Mouse (Mus musculus): ENCODE measurements around the gene Ubap1. TPM values are rescaled to one million over a fixed set of nuclear protein-coding genes. Genes with fewer than 3 reads are reported as not detected.

Ubap1 gene
- total RNA-seq, 2 experiments from 2014 or later, result 41.4 to 42.1 TPM

DNA sequence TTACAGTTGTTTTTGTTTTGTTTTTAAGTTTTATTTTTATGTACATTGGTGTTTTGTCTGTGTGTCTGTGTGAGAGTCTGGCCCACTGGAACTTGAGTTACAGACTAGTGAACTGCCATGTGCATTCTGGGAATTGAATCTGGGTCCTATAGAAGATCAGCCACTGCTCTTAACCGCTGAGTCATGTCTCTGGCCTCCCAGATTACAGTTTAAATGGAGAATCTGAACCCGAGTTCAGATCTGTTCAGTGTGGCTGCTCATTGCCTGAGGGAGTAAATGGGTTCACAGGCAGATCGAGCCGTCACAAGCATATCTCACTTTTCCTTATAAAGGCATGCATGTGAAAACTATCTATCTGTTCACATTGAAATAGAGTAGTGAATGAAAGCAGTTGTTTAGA is 4.0 kb downstream of the Ubap1 start:
- DNase-seq (ENCODE audit: extremely low spot score in 1 of 2, low spot score in 1 of 2), result no peak

DNA sequence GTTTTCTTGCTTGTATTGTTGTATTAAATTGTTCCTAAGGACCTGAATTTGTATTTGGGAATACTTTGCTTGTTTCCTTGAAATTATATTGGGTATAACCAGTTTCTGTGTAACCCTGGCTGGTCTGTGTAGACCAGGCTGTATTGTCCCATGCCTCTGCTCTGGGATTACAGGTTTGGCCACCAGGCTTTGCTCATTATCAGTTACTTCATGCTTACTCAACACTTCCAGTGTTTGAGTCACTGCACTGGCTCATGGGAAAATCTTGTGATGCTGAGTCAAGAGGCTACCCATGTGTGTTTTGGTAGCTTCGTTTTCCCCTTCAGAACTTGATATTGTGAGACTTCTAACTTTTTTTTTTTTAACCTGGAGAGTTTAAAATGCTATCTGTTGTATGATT is 4.5 kb downstream of the Ubap1 start:
- DNase-seq (ENCODE audit: extremely low spot score in 1 of 2, low spot score in 1 of 2), result no peak

DNA sequence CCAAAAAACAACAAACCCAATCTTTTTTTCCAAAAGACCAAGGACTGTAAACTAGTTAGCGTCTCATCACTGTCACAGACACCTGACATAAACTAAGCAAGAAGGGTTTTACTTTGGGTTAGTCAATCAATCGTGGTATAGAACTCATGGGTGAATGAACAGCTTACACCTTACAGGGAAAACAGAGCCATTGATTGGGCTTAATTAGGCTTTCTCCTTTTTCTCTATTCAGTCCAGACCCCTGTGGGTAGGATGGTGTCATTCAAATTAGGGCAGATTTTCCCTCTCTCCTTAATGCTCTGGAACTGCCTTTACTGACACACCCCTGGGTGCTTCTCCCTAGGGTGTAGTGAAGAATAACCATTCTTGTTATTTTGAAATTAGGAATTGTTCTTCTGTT is 8.4 kb downstream of the Ubap1 start:
- DNase-seq (ENCODE audit: extremely low spot score in 1 of 2, low spot score in 1 of 2), result no peak

DNA sequence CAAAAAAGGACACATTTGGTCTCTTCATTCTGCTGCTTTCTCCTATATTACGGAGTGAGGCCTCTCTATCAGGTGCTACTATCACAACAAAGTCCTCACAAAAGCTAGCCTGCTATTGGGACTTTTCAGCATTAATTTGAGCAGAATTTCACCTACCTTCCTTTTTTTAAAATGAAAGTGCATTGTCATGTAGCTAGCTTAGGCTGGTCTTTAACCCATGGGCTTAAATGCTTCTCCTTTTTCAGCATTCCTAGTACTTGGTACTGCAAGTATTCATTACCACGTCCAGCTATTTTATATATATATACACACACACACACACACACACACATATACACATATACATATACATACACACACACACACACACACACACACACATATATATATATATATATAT is 9.9 kb downstream of the Ubap1 start:
- DNase-seq (ENCODE audit: extremely low spot score in 1 of 2, low spot score in 1 of 2), result no peak

DNA sequence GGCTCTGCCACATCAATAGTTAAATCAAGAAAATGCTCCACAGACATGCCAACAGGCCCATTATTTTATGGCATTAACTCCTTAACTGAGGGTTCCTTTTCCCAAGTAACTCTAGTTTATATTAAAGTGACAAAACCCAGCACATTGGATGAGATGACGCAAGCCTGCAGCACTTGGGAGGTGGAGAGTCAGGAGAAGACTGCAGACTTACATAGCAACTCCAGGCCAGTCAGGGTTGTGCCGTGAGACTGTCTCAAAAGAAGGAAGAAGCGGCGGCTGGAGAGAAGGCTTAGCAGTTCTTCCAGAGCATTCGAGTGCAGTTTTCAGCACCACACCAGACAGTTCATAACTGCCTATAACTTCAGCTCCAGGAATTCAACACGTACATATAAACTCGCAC is 10.6 kb downstream of the Ubap1 start:
- no peak for DNase-seq (ENCODE audit: extremely low spot score in 1 of 2, low spot score in 1 of 2)

DNA sequence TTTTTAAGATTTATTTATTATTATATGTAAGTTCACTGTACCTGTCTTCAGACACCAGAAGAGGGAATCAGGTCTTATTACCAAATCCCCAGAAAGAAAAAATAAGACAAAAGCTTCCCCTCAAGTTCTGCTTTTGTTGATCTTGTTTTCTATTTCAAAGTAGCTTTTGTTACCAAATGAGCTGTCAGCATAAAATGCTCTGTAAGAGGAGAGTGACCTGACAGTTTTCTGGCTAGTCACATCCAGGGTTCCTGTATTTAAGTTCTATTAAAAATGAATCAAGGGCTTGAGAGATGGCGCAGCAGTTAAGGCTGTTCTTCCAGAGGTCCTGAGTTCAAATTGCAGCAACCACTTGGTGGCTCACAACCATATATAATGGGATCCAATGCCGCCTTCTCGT is 12.3 kb downstream of the Ubap1 start:
- no peak for DNase-seq (ENCODE audit: extremely low spot score in 1 of 2, low spot score in 1 of 2)

DNA sequence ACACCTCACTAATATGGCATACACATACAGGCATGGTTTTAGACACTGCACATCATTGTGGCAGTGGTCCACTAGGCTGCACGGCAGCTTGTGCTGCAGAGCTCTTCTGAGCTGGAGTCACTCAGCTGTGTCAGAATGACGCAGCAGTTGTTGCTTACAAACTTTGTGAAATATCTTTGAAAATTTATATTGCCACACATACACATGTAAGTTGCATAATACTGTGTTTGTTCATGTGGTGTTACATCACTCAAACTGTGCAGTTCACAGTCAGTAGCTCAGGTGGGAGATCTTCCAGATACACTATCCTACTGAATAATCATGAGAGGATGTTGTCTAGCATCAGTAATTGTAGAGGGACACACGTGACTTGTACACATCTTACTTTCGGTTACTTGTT is 19.4 kb downstream of the Ubap1 start:
- no peak for DNase-seq (ENCODE audit: extremely low spot score in 1 of 2, low spot score in 1 of 2)

DNA sequence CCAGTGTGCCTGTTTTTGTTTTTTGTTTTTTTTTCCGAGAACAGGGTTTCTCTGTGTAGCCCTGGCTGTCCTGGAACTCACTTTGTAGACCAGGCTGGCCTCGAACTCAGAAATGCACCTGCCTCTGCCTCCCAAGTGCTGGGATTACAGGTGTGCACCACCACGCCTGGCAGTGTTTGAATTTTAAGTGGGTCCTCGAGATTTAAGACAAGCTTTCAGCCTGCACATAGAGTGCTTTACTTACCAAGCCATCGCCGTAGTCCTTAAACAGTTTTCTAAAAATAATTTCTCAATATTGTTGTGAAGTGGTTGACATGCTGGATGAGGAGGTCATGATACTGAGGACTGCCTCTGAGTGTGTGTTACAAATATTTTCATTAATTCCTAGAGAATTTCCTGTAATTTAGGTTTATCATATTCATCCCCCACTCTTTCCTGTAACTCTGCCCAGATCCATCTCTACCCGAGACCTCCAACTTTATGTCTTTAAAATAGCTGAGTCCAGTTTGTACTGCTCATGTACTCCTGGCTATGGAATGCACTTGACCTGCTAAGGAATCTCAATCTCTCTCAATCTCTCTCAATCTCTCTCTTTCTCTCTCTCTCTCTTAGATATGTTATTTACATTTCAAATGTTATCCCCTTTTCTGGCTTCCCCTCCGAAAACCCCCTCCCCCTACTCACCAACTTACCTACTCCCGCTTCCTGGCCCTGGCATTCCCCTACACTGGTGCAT is 21.1 kb downstream of the Ubap1 start:
- no peak for DNase-seq (ENCODE audit: extremely low spot score in 1 of 2, low spot score in 1 of 2)

DNA sequence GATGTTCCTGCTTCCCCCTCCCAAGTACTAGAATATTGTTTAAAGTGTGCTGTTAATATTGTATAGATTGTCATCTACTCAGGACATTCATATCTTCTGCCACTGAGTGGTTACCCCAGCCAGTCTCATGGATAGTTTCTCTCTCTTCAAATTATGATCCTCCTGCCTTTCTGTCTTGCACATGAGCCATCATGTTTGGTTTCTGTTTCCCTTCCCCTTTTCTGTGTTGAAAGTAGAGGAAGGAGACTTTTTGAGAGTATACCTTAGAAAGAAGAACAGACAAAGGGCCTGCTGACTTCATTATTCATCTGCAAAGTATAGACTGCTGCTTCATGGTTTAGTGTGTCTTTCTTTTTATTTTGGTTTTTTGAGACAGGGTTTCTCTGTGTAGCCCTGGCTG is 28.8 kb downstream of the Ubap1 start:
- no peak for DNase-seq (ENCODE audit: extremely low spot score in 1 of 2, low spot score in 1 of 2)

DNA sequence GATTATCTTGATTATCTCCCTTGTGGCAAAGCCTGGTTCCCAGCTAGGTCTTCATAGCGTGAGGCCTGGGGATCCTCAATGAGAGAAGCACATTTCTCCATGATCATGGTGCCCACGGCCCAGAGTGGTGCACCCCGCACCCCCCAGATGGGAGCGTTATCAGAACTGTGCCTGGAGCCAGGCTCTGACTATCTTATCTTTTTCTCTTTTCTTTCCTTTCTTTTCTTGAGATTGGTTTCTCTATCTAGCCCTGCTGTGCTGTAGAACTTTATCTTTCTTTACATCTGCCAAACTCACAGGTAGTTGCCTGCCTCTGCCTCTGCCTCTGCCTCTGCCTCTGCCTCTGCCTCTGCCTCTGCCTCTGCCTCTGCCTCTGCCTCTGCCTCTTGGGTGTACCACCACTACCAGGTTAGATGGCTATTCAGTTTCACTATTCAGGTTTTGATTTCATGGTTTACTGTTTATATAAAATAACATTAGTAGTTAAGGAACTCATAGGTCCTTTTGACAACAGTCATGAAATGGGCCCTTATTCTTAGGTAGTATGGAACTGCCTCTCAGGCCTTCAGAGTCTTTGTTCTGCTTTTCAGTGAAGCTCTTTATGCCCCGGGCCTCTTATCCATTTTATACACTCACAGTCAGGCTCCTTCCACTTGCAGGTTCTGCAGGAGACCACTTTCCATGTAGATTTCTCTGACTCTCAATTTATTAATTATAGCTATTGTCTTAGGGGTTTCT is 32.6 kb downstream of the Ubap1 start:
- no peak for DNase-seq (ENCODE audit: extremely low spot score in 1 of 2, low spot score in 1 of 2)

DNA sequence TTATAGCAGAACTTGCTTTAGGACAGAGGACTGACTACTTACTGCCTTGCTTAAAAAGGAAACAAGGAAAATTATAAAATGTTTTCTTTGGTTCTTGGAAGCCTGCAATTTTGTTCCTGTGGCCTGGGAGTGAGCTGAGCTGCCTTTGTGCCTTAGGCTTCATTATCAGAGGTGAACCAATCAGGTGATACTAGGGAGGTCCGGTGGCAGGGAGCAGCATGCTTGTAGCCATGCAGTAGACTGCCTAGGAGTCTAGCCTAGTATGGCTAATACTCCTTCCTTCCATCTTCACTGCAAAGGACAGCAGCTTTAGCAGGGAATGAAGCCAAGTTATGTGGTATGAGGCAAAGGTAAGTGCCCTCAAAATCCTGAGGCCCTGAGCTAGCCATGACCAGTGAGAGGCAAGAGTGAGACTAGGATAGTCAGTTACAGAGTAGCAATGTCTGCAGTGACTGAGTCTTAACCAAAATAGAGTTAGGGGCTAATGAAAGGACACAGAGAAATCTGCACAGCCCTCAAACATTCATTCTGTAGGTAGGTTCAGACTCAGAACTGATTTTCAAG is 37.7 kb downstream of the Ubap1 start:
- no peak for DNase-seq (ENCODE audit: extremely low spot score in 1 of 2, low spot score in 1 of 2)

DNA sequence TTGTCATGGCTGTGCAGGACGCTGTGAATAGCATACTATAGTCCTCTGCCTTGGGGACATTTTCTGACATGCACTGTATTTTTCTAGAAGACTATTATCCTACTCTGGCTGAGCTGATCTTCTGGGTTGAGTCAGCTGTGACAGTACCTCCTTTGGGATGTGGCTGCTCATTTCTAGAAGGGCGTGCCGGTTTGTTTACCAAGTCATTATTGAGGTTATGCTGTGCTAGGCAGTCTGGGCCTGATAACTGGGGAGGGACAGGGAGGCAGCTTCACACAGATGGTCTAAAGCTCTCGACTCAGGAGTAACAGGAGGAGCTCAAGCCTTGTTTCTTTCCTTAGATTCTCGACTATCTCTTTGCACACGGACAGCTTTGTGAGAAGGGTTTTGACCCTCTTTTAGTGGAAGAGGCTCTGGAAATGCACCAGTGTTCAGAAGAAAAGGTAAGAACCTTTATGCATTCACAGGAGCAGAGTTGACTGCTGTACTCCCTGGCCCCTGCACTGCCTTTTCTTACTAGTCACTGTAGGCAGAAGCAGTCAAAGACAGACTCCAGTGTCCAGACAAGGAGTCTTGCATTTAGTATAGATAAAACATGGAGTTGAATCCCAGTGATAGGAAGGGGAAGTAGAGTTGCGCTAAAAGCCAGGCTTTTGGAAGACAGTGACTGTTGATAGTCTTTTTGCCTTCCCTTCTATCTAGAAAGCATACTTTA is 39.1 kb downstream of the Ubap1 start:
- DNase-seq (ENCODE audit: extremely low spot score in 1 of 2, low spot score in 1 of 2), result no peak

DNA sequence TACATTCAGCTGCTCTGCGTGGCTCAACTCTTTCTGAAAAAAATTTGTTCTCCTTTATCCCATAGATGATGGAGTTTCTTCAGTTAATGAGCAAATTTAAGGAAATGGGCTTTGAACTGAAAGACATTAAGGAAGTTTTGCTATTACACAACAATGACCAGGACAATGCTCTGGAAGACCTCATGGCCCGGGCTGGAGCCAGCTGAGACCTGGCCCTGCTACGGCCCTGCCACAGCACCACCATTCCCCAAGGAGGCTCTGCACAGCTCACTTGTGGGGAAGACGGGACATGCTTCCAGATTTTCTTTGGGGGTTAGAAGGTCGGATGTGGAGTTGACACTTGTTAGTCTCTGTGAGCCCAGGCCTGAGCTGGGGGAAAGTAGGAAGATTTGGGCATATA is 39.8 kb downstream of the Ubap1 start:
- DNase-seq (ENCODE audit: extremely low spot score in 1 of 2, low spot score in 1 of 2), result no peak

DNA sequence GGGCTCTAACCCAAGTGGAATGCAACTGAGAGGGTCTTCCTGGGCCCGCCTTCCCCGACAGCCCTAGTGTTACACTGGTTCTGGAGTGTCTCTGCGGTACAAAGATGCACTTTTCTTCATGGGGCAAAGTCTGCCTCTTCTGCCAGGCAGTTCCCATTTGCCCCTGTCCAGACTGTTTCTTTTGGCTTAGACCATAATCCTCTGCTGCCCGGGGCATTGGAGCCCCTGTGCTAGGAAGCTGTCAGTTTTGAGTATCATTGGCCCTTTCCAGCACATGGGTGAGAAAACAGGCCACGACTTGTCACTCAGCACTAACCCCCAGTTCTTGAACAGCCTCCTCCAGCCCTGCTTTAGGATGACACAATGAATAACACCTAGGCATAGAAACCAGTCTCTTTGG is 40.4 kb downstream of the Ubap1 start:
- no peak for DNase-seq (ENCODE audit: extremely low spot score in 1 of 2, low spot score in 1 of 2)

DNA sequence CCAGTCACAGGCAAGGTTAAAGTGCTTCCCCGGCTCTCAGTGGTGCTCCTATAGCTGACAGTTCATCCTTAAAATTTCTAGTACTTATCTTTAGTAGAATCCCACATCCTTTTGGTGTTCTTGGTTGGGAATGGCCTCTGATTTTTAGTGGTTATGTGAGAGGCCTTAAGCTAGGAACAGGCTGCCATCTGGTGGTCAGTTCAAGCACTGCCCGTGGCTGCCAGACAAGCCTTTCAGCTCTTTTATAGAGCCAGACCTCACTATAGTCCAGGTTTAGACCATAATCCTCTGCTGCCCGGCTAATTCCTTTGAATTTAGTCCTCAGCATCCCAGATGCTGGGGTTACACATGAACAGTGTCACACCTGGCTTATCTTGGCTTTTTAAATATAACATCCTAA is 41.3 kb downstream of the Ubap1 start:
- peak; percentile 70 to 89 for DNase-seq (ENCODE audit: extremely low spot score in 1 of 2, low spot score in 1 of 2)

DNA sequence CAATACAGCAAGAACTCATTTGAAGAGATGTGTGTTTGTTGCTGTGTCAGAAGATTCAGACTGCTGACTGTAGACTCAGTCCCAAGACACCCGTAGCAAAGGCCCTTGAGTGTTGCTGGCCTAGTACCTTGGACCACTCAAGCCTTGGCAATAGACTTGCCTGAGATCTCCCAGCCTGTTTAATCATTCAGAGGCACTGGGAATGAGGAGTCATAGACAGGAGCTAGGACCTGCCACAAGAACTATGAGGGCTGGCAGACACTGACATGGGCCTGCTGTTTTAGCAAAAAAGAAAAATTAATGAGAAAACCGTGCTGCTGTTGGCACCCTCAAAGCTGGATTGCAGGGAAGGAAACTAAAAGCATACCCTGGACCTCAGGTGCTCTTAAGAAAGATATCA is 42.2 kb downstream of the Ubap1 start:
- DNase-seq (ENCODE audit: extremely low spot score in 1 of 2, low spot score in 1 of 2), result no peak

DNA sequence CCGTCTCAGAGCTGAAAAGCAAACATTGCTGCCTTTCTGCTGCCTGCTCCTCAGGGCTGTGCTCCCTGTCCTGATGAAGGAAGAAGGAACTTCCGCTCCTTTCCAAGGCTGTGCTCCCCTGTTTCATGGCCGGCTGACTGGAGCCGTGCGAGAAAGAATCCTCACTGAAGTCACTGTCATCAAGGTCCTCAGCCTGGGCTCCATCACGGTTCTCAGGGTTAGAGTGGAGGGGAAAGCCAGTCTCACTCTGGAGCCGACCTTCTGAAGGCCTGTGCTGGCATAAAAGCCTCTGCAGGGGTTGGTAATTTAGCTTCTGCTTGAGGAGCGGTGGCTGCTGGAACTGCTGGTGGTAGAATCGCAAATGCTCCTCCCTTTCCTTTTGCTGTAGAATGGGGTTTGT is 45.9 kb downstream of the Ubap1 start:
- no peak for DNase-seq (ENCODE audit: extremely low spot score in 1 of 2, low spot score in 1 of 2)

DNA sequence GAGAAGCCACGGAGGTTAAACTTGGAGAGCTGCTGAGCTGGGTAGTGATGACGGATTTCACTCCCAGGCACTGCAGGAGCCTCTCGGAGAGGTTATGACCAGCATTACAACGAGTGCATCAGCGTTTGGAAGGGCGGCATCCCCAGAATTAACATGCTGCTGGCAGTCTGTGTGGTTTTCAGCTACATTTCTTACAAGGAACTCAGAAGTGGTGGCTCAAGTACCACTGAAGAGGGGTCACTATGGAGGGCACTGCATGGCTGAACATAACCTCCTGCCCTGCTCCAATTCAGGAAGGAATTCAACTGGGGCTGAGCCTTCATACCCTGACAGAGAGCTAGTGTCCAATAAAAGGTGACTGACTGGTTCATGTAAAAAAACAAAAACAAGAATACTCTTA is 49.6 kb downstream of the Ubap1 start:
- no peak for DNase-seq (ENCODE audit: extremely low spot score in 1 of 2, low spot score in 1 of 2)

DNA sequence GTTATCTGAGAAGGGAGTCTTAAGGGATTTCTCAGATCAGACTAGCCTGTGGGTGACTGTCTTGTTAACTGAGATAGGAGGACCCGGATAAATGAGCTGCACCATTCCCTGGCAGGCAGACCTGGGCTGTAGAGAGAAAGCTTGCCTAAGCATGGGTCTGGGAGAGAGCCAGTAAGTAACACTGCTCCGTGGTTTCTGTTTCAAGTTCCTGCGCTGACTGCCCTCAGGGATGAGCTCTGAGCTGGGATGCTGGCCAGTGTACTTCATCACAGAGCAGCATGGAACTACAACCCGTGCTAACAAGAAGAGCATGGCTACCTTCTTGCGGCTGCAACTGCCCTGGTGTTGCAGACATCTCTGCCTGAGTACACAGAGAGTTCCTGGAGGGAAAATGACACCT is 51.1 kb downstream of the Ubap1 start:
- no peak for DNase-seq (ENCODE audit: extremely low spot score in 1 of 2, low spot score in 1 of 2)

DNA sequence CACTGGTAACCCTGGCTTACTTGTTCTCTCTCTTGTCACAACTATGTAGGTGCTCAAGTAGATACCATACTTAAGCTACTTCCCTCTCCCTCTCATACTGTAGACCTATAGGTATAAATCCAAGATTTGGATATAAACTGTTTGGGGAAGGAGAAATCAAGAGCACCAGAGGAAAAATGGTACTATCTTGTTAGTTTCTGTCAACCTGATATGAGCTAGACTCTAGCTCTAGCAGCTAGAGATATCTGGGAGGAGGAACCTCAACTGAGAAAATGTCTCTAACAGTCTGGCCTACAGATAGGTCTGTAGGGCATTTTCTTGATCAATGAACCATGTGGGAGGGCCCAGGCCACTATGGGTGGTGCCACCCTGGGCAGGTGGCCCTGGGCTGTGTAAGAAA is 52.4 kb downstream of the Ubap1 start:
- no peak for DNase-seq (ENCODE audit: extremely low spot score in 1 of 2, low spot score in 1 of 2)

DNA sequence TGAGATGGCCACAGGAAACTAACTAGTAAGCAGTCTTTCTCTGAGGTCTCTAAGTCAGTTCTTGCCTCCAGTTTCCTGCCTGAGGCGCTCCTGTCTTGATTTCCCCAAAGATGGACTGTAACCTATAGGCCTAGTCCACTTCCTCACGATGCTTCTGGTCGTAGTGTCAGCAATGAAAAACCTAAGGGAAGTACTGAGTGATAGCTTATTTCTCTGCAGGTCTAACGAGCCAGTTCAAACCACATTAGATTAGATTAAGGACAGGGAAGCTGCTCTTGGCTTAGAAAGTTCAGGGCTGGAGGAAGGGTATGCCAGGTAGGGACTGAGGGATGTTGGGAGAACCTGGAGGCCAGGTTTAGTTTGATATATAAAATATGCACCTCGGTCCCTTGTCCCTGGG is 52.8 kb downstream of the Ubap1 start:
- DNase-seq (ENCODE audit: extremely low spot score in 1 of 2, low spot score in 1 of 2), result no peak

Data from layer of hippocampus, postnatal 25 days (tissue).